Mouse (Mus musculus): Measurements from ENCODE around the gene Klhdc8a.
"Not testable (repeated sequence)": the region's sequence is repeated elsewhere in the genome, so short reads cannot be mapped to it uniquely, and the experiment has no call there.

The Klhdc8a gene

DNA sequence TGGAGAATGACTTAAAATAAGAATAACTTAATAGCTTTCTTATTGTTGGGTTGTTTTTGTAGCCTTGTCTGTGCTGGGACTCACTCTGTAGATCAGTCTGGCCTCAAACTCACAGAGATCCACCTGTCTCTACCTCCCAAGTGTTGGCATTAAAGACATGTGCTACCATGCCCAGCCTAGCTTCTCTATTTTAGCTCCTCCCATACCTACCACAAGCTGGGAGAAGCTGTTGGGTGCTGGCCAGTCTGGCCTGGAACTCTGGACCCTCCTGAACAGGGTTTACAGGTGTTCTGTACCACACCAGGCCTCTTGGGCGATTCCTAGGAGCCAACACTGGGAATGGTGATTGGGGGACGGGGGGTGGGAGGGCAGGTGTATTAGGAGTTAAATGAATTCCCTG lies 44.8 kb downstream of the Klhdc8a start:
- no peak for DNase-seq (ENCODE audit: extremely low read depth, low read depth, low spot score)

DNA sequence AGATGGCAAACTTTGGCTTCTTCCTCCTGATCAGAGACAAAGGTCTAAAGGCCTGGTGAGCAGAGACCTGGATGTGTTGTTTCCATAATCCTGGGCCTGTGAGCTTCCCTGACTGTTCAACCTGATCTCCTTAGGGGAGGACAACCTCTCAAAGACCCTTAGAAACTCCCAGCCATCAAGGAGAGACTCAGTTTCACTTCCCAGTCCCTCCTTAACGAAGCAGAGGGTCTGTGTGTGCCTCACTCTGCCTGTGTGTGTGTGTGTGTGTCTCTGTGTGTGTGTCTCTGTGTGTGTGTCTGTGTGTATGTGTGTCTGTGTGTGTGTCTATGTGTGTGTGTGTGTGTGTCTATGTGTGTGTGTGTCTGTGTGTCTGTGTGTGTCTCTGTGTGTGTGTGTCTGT lies 45.2 kb downstream of the Klhdc8a start:
- DNase-seq (ENCODE audit: extremely low read depth, low read depth, low spot score): no peak

DNA sequence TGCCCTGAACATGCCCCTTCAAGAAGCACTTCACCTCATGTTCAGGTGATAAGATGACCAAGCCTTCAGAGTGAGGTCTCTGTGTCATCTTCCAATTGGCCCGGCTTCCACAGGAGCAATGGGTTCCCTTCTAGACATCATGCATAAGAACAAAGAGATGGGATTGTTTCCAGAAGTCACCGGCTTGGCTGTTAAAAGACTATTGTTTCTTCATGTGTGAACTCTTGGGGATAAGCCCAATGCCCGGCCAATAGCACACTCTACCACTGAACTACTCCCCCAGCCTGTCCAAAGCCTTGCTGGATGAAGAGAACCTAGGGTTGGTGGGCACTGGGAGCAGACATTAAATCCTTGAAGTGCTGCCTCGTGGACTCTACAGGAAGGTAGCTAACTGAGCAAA lies 47.1 kb downstream of the Klhdc8a start:
- no peak for DNase-seq (ENCODE audit: extremely low read depth, low read depth, low spot score)

DNA sequence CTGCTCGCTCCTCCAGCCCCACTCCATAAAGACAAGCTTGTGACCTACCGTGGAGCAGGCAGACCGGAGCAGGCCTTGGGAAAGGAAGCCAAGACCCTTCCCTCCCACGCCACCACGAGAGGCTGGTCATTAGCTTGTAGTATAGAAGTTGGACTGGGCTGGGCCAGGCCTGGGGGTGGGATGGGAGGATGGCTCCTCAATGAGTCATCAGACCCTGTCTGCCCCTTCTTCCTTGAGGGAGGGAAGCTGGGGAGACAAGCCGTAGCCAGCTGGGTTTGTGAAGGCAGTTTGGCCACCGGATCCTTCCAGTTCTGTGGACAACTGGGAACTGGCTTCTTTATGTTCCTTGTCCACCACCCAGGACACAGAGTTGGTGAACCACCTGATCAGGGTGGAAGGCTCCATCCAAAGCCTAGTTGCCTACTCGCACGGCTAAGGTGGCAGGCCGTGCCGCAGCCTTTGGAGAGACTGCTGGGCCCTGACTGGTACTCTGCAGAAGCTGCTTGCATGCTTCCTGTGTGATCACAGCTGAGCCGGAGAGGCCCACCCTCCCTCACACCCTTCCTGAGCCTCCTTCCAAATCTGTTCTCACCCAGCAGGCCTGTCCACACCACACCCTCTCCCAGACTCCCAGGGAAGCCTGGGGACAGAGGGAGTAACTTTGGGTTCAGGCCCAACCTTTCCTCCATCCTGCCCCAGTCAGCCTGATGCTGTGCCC lies 47.9 kb downstream of the Klhdc8a start:
- no peak for DNase-seq (ENCODE audit: extremely low read depth, low read depth, low spot score)

DNA sequence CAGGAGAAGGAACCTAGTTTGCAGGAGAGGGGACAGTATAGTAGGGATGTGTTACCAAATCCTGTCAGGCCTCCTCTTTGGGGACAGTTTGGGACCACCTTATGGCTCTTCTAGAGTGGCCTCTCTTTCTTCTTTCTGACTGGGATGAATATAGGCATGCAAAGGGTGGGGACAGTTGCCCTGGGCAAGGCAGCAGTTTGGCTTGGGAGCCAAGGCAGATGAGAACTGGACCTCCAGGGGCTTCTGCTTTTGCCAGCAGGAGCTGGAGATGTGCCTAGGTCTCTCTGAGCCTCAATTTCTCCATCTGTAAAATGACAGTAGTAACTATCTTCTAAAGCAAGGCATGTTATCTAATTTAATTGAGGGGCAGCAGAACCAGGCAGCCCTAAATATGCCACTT lies 48.5 kb downstream of the Klhdc8a start:
- no peak for DNase-seq (ENCODE audit: extremely low read depth, low read depth, low spot score)

DNA sequence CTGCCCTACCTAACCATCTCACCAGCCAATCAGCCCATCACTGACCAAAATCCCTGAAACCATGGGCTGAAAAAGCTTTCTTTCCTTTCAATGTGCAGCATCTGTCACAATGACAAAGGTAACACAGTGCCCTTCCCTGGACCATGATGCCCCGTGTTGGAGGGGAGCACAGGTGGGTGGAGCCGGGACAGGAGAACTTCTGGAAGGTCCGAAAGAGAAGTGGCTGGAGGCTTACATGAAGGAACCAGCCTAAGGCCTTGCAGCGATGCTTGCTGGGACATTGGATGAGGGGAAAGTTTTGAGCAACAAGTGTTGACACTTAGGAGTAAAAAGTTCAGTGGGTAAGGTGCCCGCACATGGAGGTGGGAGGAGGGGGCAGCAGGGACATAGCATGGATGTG lies 50.0 kb downstream of the Klhdc8a start:
- DNase-seq (ENCODE audit: extremely low read depth, low read depth, low spot score): no peak

DNA sequence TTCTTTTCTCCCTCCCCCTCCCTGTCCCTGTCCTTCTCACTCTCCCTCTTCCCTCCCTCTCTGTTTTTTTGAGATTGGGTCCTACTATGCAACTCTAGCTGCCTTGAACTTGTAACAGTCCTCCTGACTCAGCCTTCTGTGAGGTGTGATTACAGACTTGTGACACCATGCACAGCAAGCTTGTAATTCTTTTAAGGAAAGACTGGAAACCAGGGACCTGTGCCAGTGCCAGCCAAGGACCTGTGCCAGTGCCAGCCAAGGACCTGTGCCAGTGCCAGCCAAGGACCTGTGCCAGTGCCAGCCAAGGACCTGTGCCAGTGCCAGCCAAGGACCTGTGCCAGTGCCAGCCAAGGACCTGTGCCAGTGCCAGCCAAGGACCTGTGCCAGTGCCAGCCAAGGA lies 50.6 kb downstream of the Klhdc8a start:
- not testable (repeated sequence) for DNase-seq (ENCODE audit: extremely low read depth, low read depth, low spot score)

DNA sequence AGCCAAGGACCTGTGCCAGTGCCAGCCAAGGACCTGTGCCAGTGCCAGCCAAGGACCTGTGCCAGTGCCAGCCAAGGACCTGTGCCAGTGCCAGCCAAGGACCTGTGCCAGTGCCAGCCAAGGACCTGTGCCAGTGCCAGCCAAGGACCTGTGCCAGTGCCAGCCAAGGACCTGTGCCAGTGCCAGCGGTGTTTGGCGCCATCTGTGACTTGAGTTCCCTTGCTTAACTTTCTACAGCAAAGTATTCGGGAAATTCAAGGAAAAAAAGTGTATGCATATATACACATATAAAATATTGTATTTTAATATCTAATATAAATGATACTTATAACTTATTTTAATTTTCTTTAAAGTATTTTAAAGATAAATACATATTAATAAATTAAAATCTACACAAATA lies 51.2 kb downstream of the Klhdc8a start:
- DNase-seq (ENCODE audit: extremely low read depth, low read depth, low spot score): not testable (repeated sequence)

DNA sequence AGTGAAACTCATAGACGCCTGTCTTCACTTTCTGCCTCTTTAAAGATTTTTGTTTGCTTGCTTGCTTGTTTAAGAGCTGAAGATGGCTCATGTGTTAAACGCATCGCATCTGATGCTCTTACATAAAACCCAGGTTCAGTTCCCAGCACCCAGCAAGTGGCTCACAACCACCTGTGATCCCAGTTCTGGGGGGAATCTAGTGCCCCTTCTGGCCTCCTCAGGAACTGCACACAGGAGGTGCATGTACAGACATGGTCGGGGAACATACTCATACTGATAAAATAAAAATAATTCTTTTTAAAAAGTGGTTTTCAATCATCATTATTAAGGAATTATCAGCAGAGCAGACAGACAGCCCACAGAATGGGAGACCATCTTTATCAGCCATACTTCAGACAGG lies 52.6 kb downstream of the Klhdc8a start:
- DNase-seq (ENCODE audit: extremely low read depth, low read depth, low spot score): no peak

DNA sequence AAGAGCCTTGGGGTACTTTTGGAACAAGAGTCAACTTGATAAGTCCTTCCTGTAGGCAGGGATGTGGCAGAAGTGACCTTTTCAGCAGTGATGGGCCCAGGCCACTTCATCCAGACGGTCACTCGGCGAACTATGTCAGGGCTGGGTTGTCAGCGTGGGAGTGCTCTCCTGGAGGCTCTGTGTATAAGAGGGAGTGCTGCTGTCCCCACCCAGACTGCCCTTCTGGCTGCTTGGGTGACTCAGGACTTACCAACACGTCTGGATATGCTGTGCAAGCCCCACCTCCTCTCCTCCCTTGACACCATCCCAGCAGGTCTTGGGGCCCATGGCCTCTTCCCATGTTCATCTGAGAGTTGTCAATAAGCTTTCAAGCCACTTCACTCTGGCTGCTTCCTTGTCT lies 55.0 kb downstream of the Klhdc8a start:
- DNase-seq (ENCODE audit: extremely low read depth, low read depth, low spot score): no peak

DNA sequence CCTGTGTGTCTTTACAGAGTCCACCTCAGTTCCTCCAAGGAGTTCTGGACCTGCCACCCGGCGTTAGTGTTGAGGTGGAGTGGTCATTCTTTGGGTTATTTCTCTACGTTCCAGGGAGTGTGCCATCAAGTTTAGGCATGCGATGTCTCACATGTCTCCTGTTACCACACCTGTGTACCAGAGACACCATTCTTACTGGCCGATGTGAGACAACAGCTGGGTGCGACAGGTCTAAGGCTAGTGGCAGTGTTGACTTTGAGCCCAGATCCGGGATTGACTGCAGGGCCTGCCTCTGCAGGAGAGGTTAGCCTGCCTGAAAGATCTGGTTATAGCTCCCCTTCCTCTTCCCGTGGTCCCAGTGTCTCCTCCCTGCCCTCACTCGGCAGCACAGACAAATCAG lies 55.8 kb downstream of the Klhdc8a start:
- DNase-seq (ENCODE audit: extremely low read depth, low read depth, low spot score): no peak

DNA sequence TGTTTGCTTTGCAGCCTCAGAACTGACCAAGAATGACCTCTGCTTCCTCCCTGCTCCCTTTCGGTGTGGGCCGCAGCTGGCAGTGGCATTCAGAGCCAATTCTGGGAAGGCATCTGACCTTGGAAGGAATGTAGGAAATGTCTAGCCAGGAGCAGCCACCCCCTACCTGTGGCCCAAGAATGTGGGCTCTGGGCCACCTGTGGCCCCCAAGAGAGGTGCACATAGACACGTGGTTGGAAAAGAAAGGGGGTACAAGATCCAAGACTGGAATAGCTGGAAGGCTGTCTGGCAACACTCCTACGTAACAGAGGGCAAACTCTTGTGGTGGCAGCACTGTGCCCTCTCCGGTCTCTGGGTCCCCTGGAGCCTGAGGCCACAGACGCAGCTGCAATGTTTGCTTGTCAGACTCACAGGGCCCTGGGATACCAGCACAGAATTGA lies 56.8 kb downstream of the Klhdc8a start:
- DNase-seq (ENCODE audit: extremely low read depth, low read depth, low spot score): no peak

DNA sequence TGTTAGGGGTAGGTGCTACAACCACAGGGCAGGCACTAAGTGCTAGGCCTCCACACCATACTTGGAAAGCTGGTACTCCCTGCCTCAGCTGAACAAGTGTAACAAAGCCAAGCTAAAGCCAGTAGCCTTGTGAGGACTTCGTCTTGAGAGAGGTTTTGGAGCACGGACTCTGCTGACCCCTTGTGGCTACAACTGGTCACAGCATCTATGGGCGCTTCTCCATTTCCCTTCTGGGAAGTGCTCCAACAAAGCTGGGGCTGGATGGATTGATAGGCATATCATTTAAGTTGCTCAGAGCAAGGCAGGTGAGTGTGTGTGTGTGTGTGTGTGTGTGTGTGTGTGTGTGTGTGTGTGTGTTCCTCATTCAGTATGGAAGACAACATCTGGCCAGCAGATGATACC lies 57.4 kb downstream of the Klhdc8a start:
- no peak for DNase-seq (ENCODE audit: extremely low read depth, low read depth, low spot score)

DNA sequence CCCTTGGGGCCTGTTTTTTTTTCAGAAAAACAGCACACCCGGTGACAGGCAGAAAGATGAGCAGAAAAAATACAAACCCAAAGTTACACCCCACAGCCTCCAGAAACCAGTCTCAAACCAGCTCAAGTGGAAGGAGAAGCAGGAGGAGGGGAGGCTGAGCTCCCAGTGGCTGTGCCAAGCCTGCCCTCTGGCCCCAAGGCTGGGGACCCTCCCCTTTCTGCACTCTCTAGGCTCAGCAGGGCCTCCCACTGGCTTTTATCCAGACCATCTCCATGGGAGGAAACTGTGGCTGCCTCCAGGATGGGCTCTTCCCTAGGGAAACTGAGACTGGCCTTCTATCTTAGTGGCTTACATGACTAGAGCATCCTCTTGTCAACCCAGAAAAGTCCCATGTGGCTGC lies 58.4 kb downstream of the Klhdc8a start:
- DNase-seq (ENCODE audit: extremely low read depth, low read depth, low spot score): no peak

All from fat pad, adult 2 months (tissue).